Mouse (Mus musculus) embryonic fibroblast, embryonic 13.5 days (primary cell): ENCODE measurements at regions not wholly inside any gene's neighbourhood (a gene's known extent, or its start where the extent isn't known, plus 50 kb on each side); places are given as distances from the start of the nearest gene placed in this dataset.

Experiments used
- H3K27ac ChIP-seq: 2 replicates; pipeline ENCODE4 v1.5.1; 2012; ENCODE audit warnings: low read length, control low read depth, inconsistent platforms; ENCODE audit not compliant: insufficient read depth
- H3K4me1 ChIP-seq: 2 replicates; pipeline ENCODE4 v1.6.1; 2011; ENCODE audit warnings: low read length; ENCODE audit not compliant: control insufficient read depth, insufficient read depth
- H3K4me3 ChIP-seq: 2 replicates; pipeline ENCODE4 v1.5.1; 2011; ENCODE audit warnings: mild to moderate bottlenecking, control low read depth, low read length; ENCODE audit not compliant: insufficient read depth
- CTCF ChIP-seq: IDR thresholded peaks from 2 replicates; pipeline ENCODE4 v1.5.1; 2011; ENCODE audit warnings: mild to moderate bottlenecking, control low read depth, low read length, moderate library complexity, borderline replicate concordance; ENCODE audit not compliant: insufficient read depth
- POLR2A ChIP-seq: IDR thresholded peaks from 2 replicates; pipeline ENCODE4 v1.6.1; 2011; ENCODE audit warnings: low read depth, mild to moderate bottlenecking, control low read depth, low read length, moderate library complexity

DNA sequence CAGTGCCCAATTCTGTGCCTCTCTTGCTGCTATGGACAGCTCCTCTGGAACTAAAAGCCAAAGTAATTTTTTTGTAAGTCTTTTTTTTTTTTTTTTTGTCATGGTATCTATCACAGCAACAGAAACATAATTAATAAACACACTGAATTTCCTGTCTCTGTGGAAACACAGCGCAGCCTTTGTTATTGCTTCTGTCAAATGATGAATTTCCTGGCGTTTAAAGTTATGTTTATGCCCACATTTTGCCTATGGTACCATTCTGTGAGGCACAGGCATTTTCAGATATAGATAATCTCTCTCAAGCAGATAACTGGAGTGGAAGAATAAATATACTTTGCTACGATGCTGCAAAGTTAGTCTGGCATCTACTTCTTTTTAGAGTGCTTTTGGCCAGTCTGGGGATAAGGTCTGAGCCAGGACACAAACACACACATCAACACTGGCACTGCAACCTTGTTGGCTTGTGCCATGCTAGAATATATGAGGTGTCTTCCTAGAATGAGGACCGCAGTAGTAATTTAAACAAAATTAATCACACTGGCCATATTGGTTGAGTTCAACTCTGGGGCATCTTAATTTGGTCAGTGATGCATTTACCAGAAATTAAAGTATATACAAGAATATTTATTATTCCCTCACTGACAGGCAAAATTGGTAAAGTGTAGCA lies 227.9 kb upstream of the Gk2 start:
- TF ChIP-seq CTCF (no peak), POLR2A (no peak)
- no peak overlapping the region for H3K27ac ChIP-seq
- H3K4me1 ChIP-seq = no peaks in the 10 kb centered on the region
- H3K4me3 ChIP-seq = no peak overlapping the region

DNA sequence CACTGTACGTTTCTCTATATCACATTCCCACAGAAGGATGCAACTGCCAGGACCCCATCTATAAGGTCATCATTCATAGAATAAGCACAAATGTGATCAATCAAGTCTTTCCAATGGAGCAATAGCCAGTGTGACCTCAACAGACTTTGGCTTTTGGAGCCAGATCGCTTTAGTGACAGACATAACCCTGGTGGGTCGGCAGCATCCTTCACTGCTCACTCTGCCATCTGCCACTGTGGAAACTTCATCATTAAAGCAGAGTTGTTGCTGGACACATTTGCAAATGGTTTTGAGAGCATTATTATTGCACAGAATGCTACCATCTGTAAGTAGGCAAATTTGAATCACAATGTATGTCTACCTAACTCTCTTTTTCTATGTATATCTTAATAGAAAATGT lies 212.9 kb upstream of the Gk2 start:
- H3K4me3 ChIP-seq = no peak overlapping the region
- no peak overlapping the region for H3K27ac ChIP-seq
- TF ChIP-seq CTCF (no peak), POLR2A (no peak)
- no peaks in the 10 kb centered on the region for H3K4me1 ChIP-seq

DNA sequence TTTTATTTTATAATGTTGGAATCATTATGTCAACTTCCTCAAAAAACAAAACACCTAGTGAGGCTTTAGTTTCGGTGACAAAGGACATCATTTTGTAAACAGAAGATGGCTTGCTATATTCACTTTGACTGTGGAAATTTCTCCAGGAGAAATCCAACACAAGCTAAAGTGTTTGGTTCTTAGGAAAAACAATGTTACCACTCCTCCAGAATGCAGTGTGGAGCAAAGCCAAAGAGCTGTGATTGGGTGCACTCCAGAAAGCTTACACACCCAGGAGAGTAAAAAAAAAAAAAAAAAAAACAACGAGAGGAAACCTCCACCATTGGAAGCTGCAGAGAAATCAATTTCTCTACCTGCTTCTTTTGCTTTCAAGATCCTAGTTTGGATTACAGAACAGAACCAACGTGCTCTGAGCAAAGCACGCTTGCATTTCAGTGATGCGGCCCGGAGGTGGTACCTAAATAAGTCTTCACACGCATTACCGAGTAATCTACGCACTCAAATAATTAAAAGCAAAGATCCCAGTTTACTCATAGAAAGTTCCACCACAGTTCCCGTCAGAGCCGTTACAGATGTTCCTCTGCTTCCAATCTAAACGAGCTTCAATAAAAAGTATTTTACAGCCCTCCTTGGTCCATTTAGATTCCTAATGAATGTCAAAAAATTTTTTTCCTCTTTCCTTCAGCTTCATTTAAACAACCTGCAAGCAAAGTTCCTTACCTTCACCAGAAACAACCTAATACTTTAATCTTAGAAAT lies 199.5 kb upstream of the Gk2 start:
- Histone ChIP-seq H3K4me1 (no peaks in the 10 kb centered on the region), H3K27ac (no peak overlapping the region), H3K4me3 (no peak overlapping the region)
- TF ChIP-seq CTCF (no peak), POLR2A (no peak)

DNA sequence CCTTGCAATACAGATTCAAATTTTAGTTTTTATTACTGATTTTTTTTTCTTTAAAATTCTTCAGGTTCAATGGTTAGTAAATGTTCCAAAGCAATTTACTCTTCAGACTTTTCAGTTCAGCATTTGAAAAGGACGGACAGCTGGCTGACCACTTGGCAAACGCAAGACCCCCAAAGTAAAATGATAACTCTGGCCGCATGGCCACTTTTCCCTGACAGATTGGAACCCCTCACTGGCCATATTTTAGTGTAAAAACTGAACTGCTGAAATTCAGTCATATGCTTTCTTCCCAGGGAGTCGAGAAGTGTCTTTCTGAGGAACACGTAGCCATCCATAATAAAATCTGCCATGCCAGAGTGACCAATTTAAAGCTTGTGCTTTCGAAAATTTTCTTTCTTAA lies 198.4 kb upstream of the Gk2 start:
- Histone ChIP-seq H3K4me1 (no peaks in the 10 kb centered on the region), H3K4me3 (no peak overlapping the region), H3K27ac (no peak overlapping the region)
- TF ChIP-seq CTCF (no peak), POLR2A (no peak)

DNA sequence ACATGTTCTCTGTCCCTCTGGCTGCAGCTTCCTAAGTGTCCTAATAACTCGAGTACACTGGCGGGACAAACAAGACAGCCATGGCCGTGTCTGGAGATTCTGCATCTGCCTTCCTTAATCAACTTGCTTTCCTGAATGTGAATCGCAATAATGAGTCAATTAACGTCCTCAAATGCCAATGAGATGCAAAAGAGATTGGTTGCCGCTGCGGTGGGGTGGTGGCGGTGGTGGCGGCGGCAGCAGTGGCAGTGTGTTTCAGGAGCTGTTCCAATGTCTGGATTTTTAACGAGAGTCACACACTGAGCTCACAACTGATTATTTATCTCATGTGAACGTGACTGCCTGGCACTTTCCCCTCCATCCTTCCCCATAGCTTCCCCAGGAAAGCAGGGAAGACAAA lies 197.6 kb upstream of the Gk2 start:
- Histone ChIP-seq H3K4me1 (no peaks in the 10 kb centered on the region), H3K27ac (no peak overlapping the region), H3K4me3 (no peak overlapping the region)
- TF ChIP-seq CTCF (no peak), POLR2A (no peak)

DNA sequence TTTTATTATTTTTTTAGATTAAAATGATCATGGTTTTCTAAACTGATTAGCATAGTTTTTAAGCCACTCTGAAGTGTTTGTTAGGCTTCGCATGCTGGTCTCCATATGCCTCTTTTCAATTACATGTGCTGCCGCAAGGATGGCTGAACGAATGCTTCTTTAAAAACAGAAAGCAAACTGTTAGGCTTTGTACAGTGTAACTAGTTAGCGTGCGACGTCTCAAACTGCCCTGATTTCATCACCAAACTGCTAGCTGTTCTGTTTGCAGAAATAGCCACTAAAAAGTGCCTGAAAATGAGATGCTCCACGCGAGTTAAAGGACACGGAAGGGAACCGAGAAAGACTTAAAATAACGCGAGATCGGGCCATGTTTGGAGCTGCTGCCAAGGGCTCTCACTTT lies 185.4 kb upstream of the Gk2 start:
- Histone ChIP-seq H3K4me3 (no peak overlapping the region), H3K27ac (no peak overlapping the region), H3K4me1 (no peaks in the 10 kb centered on the region)
- TF ChIP-seq CTCF = no peak
- TF ChIP-seq POLR2A = no peak

DNA sequence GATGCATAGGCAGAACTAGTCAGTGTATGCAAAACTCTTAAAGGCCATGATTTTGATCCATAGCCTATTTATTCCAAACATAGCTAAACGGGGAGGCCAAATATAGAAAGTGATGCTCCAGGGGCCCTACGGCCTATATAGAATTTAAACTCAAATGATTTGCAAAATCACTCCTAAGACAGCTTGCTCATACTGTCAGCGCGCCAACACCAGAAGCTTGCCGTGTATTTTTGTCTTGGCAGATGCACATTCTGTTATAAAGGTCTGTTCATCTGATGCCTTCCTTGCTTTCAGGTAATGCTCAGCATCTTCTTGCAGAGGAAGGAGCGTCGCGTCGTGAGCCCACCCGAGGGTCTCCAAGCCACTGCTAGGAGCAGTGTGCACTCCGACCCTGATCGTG lies 184.8 kb upstream of the Gk2 start:
- TF ChIP-seq CTCF = no peak
- no peak for TF ChIP-seq POLR2A
- Histone ChIP-seq H3K4me3 (no peak overlapping the region), H3K27ac (no peak overlapping the region), H3K4me1 (no peaks in the 10 kb centered on the region)

DNA sequence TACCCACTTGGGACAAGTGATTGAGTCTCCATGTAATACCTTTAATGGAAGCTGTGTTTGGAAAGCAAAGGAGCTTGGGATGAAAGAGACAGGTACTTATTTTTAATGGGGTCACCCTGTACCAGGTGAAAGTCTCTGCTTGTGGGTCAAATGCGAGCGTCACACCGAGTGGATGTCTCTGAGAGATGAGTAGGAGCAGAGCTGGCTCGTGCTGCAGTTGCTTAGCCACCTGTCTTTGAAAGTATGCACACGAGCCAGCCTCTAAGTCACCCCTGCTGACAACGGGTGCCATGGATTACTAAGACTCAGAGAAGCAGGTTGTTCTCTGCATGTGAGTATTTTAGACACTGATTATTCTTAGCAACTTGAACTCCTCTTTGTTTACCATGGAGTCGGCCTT lies 179.5 kb upstream of the Gk2 start:
- Histone ChIP-seq H3K4me1 (no peaks in the 10 kb centered on the region), H3K27ac (no peak overlapping the region), H3K4me3 (no peak overlapping the region)
- TF ChIP-seq POLR2A = no peak
- no peak for TF ChIP-seq CTCF

DNA sequence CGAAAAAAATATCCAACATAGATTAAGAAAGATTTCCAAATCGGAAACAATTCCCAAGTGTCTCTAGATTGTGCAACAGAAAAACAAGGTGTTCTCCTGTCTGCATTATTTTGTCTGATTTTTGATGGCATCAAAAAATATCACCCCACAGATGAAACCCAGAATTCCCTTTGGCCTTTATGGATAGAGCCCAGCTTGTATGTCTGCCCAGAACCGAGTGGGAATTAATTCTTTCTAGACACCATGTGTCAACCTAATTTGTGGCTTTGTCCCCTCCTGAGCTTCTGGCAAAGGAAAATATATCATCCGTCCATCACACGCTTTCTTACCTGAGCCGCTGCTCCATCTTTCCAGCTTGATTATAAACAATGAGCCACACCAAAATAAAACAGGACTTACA lies 176.9 kb upstream of the Gk2 start:
- no peak overlapping the region for H3K27ac ChIP-seq
- H3K4me1 ChIP-seq = no peaks in the 10 kb centered on the region
- no peak for TF ChIP-seq POLR2A
- TF ChIP-seq CTCF = no peak
- H3K4me3 ChIP-seq = no peak overlapping the region

DNA sequence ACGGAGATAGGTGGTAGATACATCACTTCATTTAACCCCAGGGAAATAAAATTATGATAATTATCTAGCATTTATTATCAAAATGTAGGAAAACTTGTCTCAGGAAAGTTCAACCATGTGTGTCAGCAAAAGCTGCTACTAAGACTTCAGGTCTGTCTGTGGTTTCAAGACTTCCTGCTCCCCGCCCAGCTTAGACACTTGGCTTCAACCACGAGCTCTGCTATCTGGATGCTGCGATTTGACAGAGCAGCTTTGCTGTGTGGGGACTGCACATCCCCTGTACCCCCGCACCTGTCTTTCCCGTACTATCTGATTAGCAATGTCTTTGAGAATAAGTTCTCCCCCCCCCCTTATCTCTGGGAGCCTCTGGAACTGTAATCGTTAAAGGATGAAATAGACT lies 176.0 kb upstream of the Gk2 start:
- no peaks in the 10 kb centered on the region for H3K4me1 ChIP-seq
- no peak overlapping the region for H3K4me3 ChIP-seq
- no peak overlapping the region for H3K27ac ChIP-seq
- TF ChIP-seq CTCF (no peak), POLR2A (no peak)
